9 mouse cellular contexts compared by ENCODE assay signal in genomic region chr9:66714022-66714515, GRCm38 (mm10). TPM values are rescaled to one million over a fixed set of nuclear protein-coding genes. Genes with fewer than 3 reads are reported as not detected.
DNase-seq lines count a peak whose midpoint lies in the region; ATAC-seq and TF ChIP-seq lines count a peak whose summit lies in the region.
"Had no signal": no experiment of that assay in that cellular context is flagged by ENCODE, and none has a peak within 500 bp of the region (broad histone marks: within the 10 kb centered on the region; RNA-seq: fewer than 3 reads in every experiment).

No protein-coding gene starts in this region.

- WGBS in hindbrain, embryonic 10.5 days = 19% methylated on average over 12 of the region's 12 CpGs
- 16% methylated on average over 12 of the region's 12 CpGs for WGBS in liver, embryonic 13.5 days (ENCODE audit: insufficient replicate concordance)
- WGBS in stomach, embryonic 16.5 days = 15% methylated on average over 12 of the region's 12 CpGs

- peaks cover 0 to 12% of the 10 kb centered on the region in 2 experiments; a peak in 2 of 4 replicates for H3K4me1 ChIP-seq in MEL (ENCODE audit: control insufficient read depth in 1 of 2, insufficient read depth in 2 of 2, low read length in 2 of 2)
- H3K4me1 ChIP-seq in hindbrain, embryonic 10.5 days (replicated peaks) = peaks cover 19% of the 10 kb centered on the region
- H3K4me1 ChIP-seq in liver, embryonic 13.5 days (replicated peaks) = peaks cover 11% of the 10 kb centered on the region
- no peaks in the 10 kb centered on the region for H3K4me1 ChIP-seq in stomach, embryonic 16.5 days (ENCODE audit: control insufficient read depth, insufficient read depth, low read length)

- no peak for TF ChIP-seq CTCF in MEL (IDR thresholded peaks at IDR 0.05 in 2 of 3, conservative IDR thresholded peaks at IDR 0.05 in 1 of 3; ENCODE audit: control insufficient read depth in 1 of 3, insufficient read depth in 1 of 3, low read depth in 2 of 3, low read length in 3 of 3, poor library complexity in 1 of 3, severe bottlenecking in 1 of 3)

- peaks cover 3 to 4% of the 10 kb centered on the region in 2 experiments; a peak in 3 of 4 replicates for H3K27me3 ChIP-seq in MEL (ENCODE audit: control insufficient read depth in 1 of 2, insufficient read depth in 2 of 2, low read length in 2 of 2)
- peaks cover 49% of the 10 kb centered on the region for H3K27me3 ChIP-seq in hindbrain, embryonic 10.5 days (ENCODE audit: insufficient read depth, poor library complexity, severe bottlenecking)
- peaks cover 58% of the 10 kb centered on the region for H3K27me3 ChIP-seq in liver, embryonic 13.5 days
- peaks cover 3% of the 10 kb centered on the region; the same call in 1 of the 2 replicates for H3K27me3 ChIP-seq in stomach, embryonic 16.5 days (ENCODE audit: control insufficient read depth, insufficient read depth, low read length)

- H3K9ac ChIP-seq in MEL (ENCODE audit: control insufficient read depth, low read depth, low read length, poor library complexity, severe bottlenecking) = peak overlapping the region; percentile 17; the same call in 1 of the 2 replicates
- no peak overlapping the region for H3K9ac ChIP-seq in liver, embryonic 13.5 days
- H3K9ac ChIP-seq in stomach, embryonic 16.5 days (ENCODE audit: low read length) = peak overlapping the region; percentile 64

- intact Hi-C loops in left cerebral cortex, postnatal 10 days (cut with DNase I) = no loop called here

- H3K79me2 ChIP-seq in MEL (ENCODE audit: control insufficient read depth, insufficient read depth, low read length, poor library complexity) = no peaks in the 10 kb centered on the region

- ATAC-seq in liver, embryonic 13.5 days (ENCODE audit: low read depth) = no peak
- ATAC-seq in stomach, embryonic 16.5 days (ENCODE audit: insufficient read depth, low FRiP score) = no peak
- no peak for ATAC-seq in monocyte, adult 5-6 weeks (replicated peaks; ENCODE audit: insufficient number of reproducible peaks, low FRiP score, low TSS enrichment, poor library complexity, severe bottlenecking)

- TF ChIP-seq EP300 in MEL (IDR thresholded peaks at IDR 0.05; ENCODE audit: low read depth in 1 of 2, low read length in 2 of 2) = no peak

- H3K27ac ChIP-seq in MEL (ENCODE audit: control insufficient read depth, low read depth, low read length) = no peak overlapping the region
- peak overlapping the region; percentile 2; the same call in 1 of the 2 replicates for H3K27ac ChIP-seq in hindbrain, embryonic 10.5 days
- H3K27ac ChIP-seq in liver, embryonic 13.5 days = no peak overlapping the region
- 0 out of 2 replicates have a peak overlapping the region, but pooled peaks have one; percentile 13 for H3K27ac ChIP-seq in stomach, embryonic 16.5 days (ENCODE audit: low read length)

- H3K4me2 ChIP-seq in liver, embryonic 13.5 days = peak overlapping the region; percentile 71
- peak overlapping the region; percentile 71 for H3K4me2 ChIP-seq in stomach, embryonic 16.5 days (ENCODE audit: low read depth, low read length)

- peak; percentile 51 for DNase-seq in CD4-positive helper T cell, adult 2 months (ENCODE audit: low read depth, low spot score)
- DNase-seq in MEL (ENCODE audit: low read depth, low spot score) = peak; percentile 39
- DNase-seq in hindbrain, embryonic 10.5 days (ENCODE audit: low spot score) = peak; percentile 24
- DNase-seq in liver, embryonic 13.5 days = no peak
- DNase-seq in right cerebral cortex, postnatal 10 days (ENCODE audit: low spot score in 2 of 2) = no peak
- DNase-seq in left cerebral cortex, postnatal 10 days (ENCODE audit: extremely low spot score in 1 of 2, low spot score in 2 of 2) = no peak

- TF ChIP-seq RAD21 in MEL (IDR thresholded peaks at IDR 0.05; ENCODE audit: low read depth, low read length) = no peak

- TF ChIP-seq POLR2A in MEL (IDR thresholded peaks at IDR 0.05; ENCODE audit: control insufficient read depth in 1 of 2, insufficient read depth in 1 of 2, low read depth in 1 of 2, low read length in 2 of 2, poor library complexity in 1 of 2) = no peak

- H3K9me3 ChIP-seq in MEL (replicated peaks; ENCODE audit: insufficient read depth, low read length) = no peaks in the 10 kb centered on the region
- no peaks in the 10 kb centered on the region for H3K9me3 ChIP-seq in hindbrain, embryonic 10.5 days
- no peaks in the 10 kb centered on the region for H3K9me3 ChIP-seq in liver, embryonic 13.5 days (replicated peaks)
- no peaks in the 10 kb centered on the region for H3K9me3 ChIP-seq in stomach, embryonic 16.5 days (replicated peaks; ENCODE audit: control insufficient read depth, low read length)

- H3K4me3 ChIP-seq in MEL (ENCODE audit: control insufficient read depth in 1 of 2, insufficient read depth in 1 of 2, low read depth in 2 of 2, low read length in 2 of 2) = peak overlapping the region; percentile 41 to 42
- H3K4me3 ChIP-seq in hindbrain, embryonic 10.5 days = peak overlapping the region; percentile 57
- H3K4me3 ChIP-seq in liver, embryonic 13.5 days (replicated peaks) = peak overlapping the region; percentile 48; the same call in 1 of the 2 replicates
- H3K4me3 ChIP-seq in stomach, embryonic 16.5 days (replicated peaks; ENCODE audit: low read length) = peak overlapping the region; percentile 46

- no peaks in the 10 kb centered on the region for H3K36me3 ChIP-seq in MEL (ENCODE audit: control insufficient read depth in 1 of 2, insufficient read depth in 2 of 2, low read length in 2 of 2)
- no peaks in the 10 kb centered on the region for H3K36me3 ChIP-seq in hindbrain, embryonic 10.5 days
- no peaks in the 10 kb centered on the region for H3K36me3 ChIP-seq in liver, embryonic 13.5 days
- H3K36me3 ChIP-seq in stomach, embryonic 16.5 days (ENCODE audit: control insufficient read depth, insufficient read depth, low read length) = no peaks in the 10 kb centered on the region

TF ChIP-seq in MEL, 35 proteins besides CTCF, POLR2A, EP300 and RAD21:
- TF ChIP-seq TBP (IDR thresholded peaks at IDR 0.05; ENCODE audit: low read depth, low read length) (no peak), RCOR1 (IDR thresholded peaks at IDR 0.05; ENCODE audit: low read depth, low read length) (no peak), MXI1 (IDR thresholded peaks at IDR 0.05; ENCODE audit: low read depth, low read length) (peak; percentile 13; the same call in 1 of the 2 replicates)

RNA-seq across cellular contexts. Expression of gene Car12, which starts 0.6 kb away (rescaled TPM):
- total RNA-seq in MEL (2012; rRNA removed) = 0.77 and 1.1 TPM in 2 replicates
- 1 to 10 TPM in 1 of 2 experiments, not detected in 1; 1.8 TPM for polyA plus RNA-seq in MEL (2012; ENCODE audit: insufficient read depth in 1 of 2, insufficient read length in 2 of 2, low read depth in 1 of 2, low replicate concordance in 2 of 2, missing spikeins in 1 of 2)
- 0.88 and 1.7 TPM in 2 replicates for polyA plus RNA-seq in hindbrain, embryonic 10.5 days (2016; fragmentation: Nextera tagmentation; extraction: Ambion mirVana)
- 0.17 and 0.53 TPM in 2 replicates for polyA plus RNA-seq in liver, embryonic 13.5 days (2015; fragmentation: Nextera tagmentation; extraction: Ambion mirVana)
- polyA plus RNA-seq in stomach, embryonic 16.5 days (2015; fragmentation: Nextera tagmentation; extraction: Ambion mirVana) = 19.3 and 25.5 TPM in 2 replicates
- 1 to 10 TPM; 1.8 to 3.0 TPM for total RNA-seq in left cerebral cortex, postnatal 10 days (2021)
- 0.87 TPM in 1 of 3 replicates, not detected in the others for total RNA-seq in monocyte, adult 5-6 weeks (2017)
- polyA plus RNA-seq: erythroblast, embryonic 14.5 days had no signal

Comparison
In these comparisons a context has a peak if more than half of its experiments do, and no peak if none do; other contexts are left out.
1. DNase-seq: peak in CD4-positive helper T cell, adult 2 months (single experiment), MEL (single experiment) and hindbrain, embryonic 10.5 days (single experiment); none in liver, embryonic 13.5 days (single experiment), right cerebral cortex, postnatal 10 days (0 of 2) and left cerebral cortex, postnatal 10 days (0 of 2).
2. H3K27ac ChIP-seq: peak in hindbrain, embryonic 10.5 days (single experiment) and stomach, embryonic 16.5 days (single experiment); none in MEL (single experiment) and liver, embryonic 13.5 days (single experiment).
3. Peak in every context shown above with its lines, with median percentiles within 50 percentile points of each other: H3K4me3 ChIP-seq.